Mouse (Mus musculus): Measurements from ENCODE around the gene Rgs7.

DNA sequence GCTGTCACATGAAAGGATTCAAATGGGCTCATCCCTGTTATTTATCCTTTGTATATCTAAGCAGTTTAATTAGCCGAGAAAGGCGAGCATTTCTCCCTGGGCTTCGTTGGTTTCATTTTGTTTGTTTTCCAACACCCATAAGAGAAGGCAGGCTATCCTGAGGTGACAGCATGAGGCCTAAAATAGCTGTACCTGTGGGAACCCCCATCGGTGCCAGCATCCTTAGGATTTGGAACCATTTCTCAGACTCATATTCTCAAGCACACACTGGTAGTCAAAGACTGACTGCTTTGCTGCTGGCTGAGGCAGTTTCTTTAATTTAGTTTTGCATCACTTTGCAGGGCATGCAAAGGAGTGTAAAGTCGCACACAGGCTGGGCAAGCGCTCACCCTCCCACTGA lies 443.2 kb downstream of the Rgs7 start:
- no peak for TF ChIP-seq MYOD1 (IDR thresholded peaks at IDR 0.05; ENCODE audit: control insufficient read depth, insufficient read length, low read depth)
- no peak for TF ChIP-seq CTCF (IDR thresholded peaks at IDR 0.05; ENCODE audit: control insufficient read depth, insufficient read depth, insufficient read length)

All from C2C12 (cell line).